In the genomic region with DNA sequence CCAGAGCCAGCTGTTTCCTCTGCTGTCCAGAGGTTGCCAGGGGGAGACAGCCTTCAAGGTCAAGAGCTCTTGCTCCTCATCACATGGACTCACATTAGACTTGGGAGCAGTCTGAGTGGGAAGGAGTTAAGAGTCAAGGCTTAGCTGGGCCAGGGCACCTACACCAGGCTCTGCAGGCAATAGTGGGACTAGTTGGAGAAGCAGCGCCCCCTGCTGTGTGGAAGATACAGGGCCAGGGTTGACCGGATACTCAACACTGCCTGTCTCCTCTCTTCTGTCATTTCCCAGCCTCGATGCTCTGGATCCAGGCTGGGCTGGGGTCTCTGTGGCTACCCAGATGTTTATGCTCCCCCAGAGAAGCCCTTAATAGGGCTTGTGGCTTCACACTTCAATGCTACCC, we compare ENCODE assay signal across 8 mouse cellular contexts. TPM values are rescaled to one million over a fixed set of nuclear protein-coding genes. Genes with fewer than 3 reads are reported as not detected.
A peak's percentile ranks its signal among the peaks of the same experiment; 100 is the strongest.
DNase-seq lines count a peak whose midpoint lies in the region; ATAC-seq and TF ChIP-seq lines count a peak whose summit lies in the region.

No protein-coding gene starts in this region.

- no peak overlapping the region for H3K9ac ChIP-seq in midbrain, embryonic 14.5 days (replicated peaks; ENCODE audit: low read length)
- H3K9ac ChIP-seq in midbrain, embryonic 11.5 days (ENCODE audit: low read length): no peak overlapping the region
- H3K9ac ChIP-seq in lung, embryonic 14.5 days: no peak overlapping the region

- DNase-seq in adrenal gland, adult (ENCODE audit: inconsistent age in 2 of 2, low spot score in 1 of 2): peak; percentile 43 to 78
- DNase-seq in adrenal gland, adult 8-10 months: no peak
- DNase-seq in midbrain, embryonic 14.5 days: peak; percentile 29
- DNase-seq in midbrain, embryonic 11.5 days (ENCODE audit: low spot score, missing footprints): no peak
- peak; percentile 24 for DNase-seq in c-Kit-positive CD71-positive TER-119-negative erythroid progenitor cells, embryonic 14.5 days (ENCODE audit: low read depth)
- peak; percentile 59 for DNase-seq in kidney, postnatal 14 days
- DNase-seq in lung, embryonic 14.5 days: peak; percentile 79
- peak; percentile 77 for DNase-seq in thymus, postnatal 4 days

- H3K4me2 ChIP-seq in midbrain, embryonic 14.5 days (ENCODE audit: low read length): no peak overlapping the region
- no peak overlapping the region for H3K4me2 ChIP-seq in midbrain, embryonic 11.5 days
- H3K4me2 ChIP-seq in lung, embryonic 14.5 days: no peak overlapping the region

- no peak overlapping the region for H3K27ac ChIP-seq in midbrain, embryonic 14.5 days (replicated peaks; ENCODE audit: low read depth, low read length)
- no peak overlapping the region for H3K27ac ChIP-seq in midbrain, embryonic 11.5 days (ENCODE audit: low read depth, low read length)
- H3K27ac ChIP-seq in lung, embryonic 14.5 days (ENCODE audit: low read depth): no peak overlapping the region

- no peak for ATAC-seq in midbrain, embryonic 14.5 days (ENCODE audit: low FRiP score, low TSS enrichment)
- ATAC-seq in midbrain, embryonic 11.5 days (ENCODE audit: low FRiP score): no peak
- no peak for ATAC-seq in lung, embryonic 14.5 days (ENCODE audit: insufficient read depth)

- H3K9me3 ChIP-seq in midbrain, embryonic 14.5 days (ENCODE audit: control insufficient read depth, low read length): no peaks in the 10 kb centered on the region
- no peaks in the 10 kb centered on the region for H3K9me3 ChIP-seq in midbrain, embryonic 11.5 days (ENCODE audit: control insufficient read depth, low read length)
- no peaks in the 10 kb centered on the region for H3K9me3 ChIP-seq in lung, embryonic 14.5 days (ENCODE audit: low read depth, low read length)

- H3K27me3 ChIP-seq in midbrain, embryonic 14.5 days (ENCODE audit: control insufficient read depth, insufficient read depth, low read length): peaks cover 3% of the 10 kb centered on the region; the same call in 1 of the 2 replicates
- peaks cover 8% of the 10 kb centered on the region; the same call in 1 of the 2 replicates for H3K27me3 ChIP-seq in midbrain, embryonic 11.5 days (ENCODE audit: control insufficient read depth, insufficient read depth, low read length)
- no peaks in the 10 kb centered on the region for H3K27me3 ChIP-seq in lung, embryonic 14.5 days (ENCODE audit: insufficient read depth, low read length)

- TF ChIP-seq CTCF in lung, embryonic 14.5 days (IDR thresholded peaks at IDR 0.05; ENCODE audit: low read depth): peak; percentile 72

- H3K36me3 ChIP-seq in midbrain, embryonic 14.5 days (ENCODE audit: control insufficient read depth, insufficient read depth, low read length): 0 out of 2 replicates have a peak, but pooled peaks cover 3% of the 10 kb centered on the region
- no peaks in the 10 kb centered on the region for H3K36me3 ChIP-seq in midbrain, embryonic 11.5 days (ENCODE audit: control insufficient read depth, insufficient read depth, low read length)
- no peaks in the 10 kb centered on the region for H3K36me3 ChIP-seq in lung, embryonic 14.5 days (ENCODE audit: insufficient read depth)

- no peak overlapping the region for H3K4me3 ChIP-seq in midbrain, embryonic 14.5 days (replicated peaks; ENCODE audit: low read depth, low read length)
- H3K4me3 ChIP-seq in midbrain, embryonic 11.5 days (ENCODE audit: low read depth, low read length): no peak overlapping the region
- no peak overlapping the region for H3K4me3 ChIP-seq in lung, embryonic 14.5 days (ENCODE audit: low read depth, low read length)

- 26% methylated on average over 3 of the region's 3 CpGs for WGBS in midbrain, embryonic 14.5 days
- WGBS in midbrain, embryonic 11.5 days: 7% methylated on average over 3 of the region's 3 CpGs
- 6% methylated on average over 3 of the region's 3 CpGs for WGBS in lung, embryonic 14.5 days

- H3K4me1 ChIP-seq in midbrain, embryonic 14.5 days (ENCODE audit: control insufficient read depth, insufficient read depth, low read length): 0 out of 2 replicates have a peak, but pooled peaks cover 3% of the 10 kb centered on the region
- peaks cover 13% of the 10 kb centered on the region for H3K4me1 ChIP-seq in midbrain, embryonic 11.5 days (ENCODE audit: control insufficient read depth, insufficient read depth, low read length)
- H3K4me1 ChIP-seq in lung, embryonic 14.5 days (ENCODE audit: insufficient read depth): peaks cover 27% of the 10 kb centered on the region

RNA-seq across cellular contexts. Expression of a gene that starts 3.6 kb away (rescaled TPM):
- total RNA-seq in adrenal gland, adult 8-10 months (2022): 1 to 10 TPM in 3 of 4 experiments, under 1 TPM in 1; 0.94 to 2.0 (median 1.4) TPM
- 0.49 and 0.75 TPM in 2 replicates for polyA plus RNA-seq in midbrain, embryonic 14.5 days (2014; fragmentation: Nextera tagmentation; extraction: Ambion mirVana)
- 1.4 and 1.7 TPM in 2 replicates for polyA plus RNA-seq in midbrain, embryonic 11.5 days (2014; fragmentation: Nextera tagmentation; extraction: Ambion mirVana)
- polyA plus RNA-seq in lung, embryonic 14.5 days (2014; fragmentation: Nextera tagmentation; extraction: Ambion mirVana): 14.1 TPM in 2 replicates

RNA-seq across cellular contexts. Expression of a gene that starts 40.2 kb away (rescaled TPM):
- total RNA-seq in adrenal gland, adult 8-10 months (2022): 10 to 100 TPM; 10.8 to 19.1 (median 14.1) TPM
- 24.8 and 31.0 TPM in 2 replicates for polyA plus RNA-seq in midbrain, embryonic 14.5 days (2014; fragmentation: Nextera tagmentation; extraction: Ambion mirVana)
- polyA plus RNA-seq in midbrain, embryonic 11.5 days (2014; fragmentation: Nextera tagmentation; extraction: Ambion mirVana): 121 and 128 TPM in 2 replicates
- 113 and 114 TPM in 2 replicates for polyA plus RNA-seq in lung, embryonic 14.5 days (2014; fragmentation: Nextera tagmentation; extraction: Ambion mirVana)

RNA-seq across cellular contexts. Expression of a gene that starts 40.4 kb away (rescaled TPM):
- 100 to 1,000 TPM; 131 to 198 (median 144) TPM for total RNA-seq in adrenal gland, adult 8-10 months (2022)
- polyA plus RNA-seq in midbrain, embryonic 14.5 days (2014; fragmentation: Nextera tagmentation; extraction: Ambion mirVana): 363 and 446 TPM in 2 replicates
- 334 and 352 TPM in 2 replicates for polyA plus RNA-seq in midbrain, embryonic 11.5 days (2014; fragmentation: Nextera tagmentation; extraction: Ambion mirVana)
- polyA plus RNA-seq in lung, embryonic 14.5 days (2014; fragmentation: Nextera tagmentation; extraction: Ambion mirVana): 449 and 486 TPM in 2 replicates

Comparison
In these comparisons a context has a peak if more than half of its experiments do, and no peak if none do; other contexts are left out.
1. DNase-seq: peak in adrenal gland, adult (2 of 2), midbrain, embryonic 14.5 days (single experiment), c-Kit-positive CD71-positive TER-119-negative erythroid progenitor cells, embryonic 14.5 days (single experiment), kidney, postnatal 14 days (single experiment), lung, embryonic 14.5 days (single experiment) and thymus, postnatal 4 days (single experiment); none in adrenal gland, adult 8-10 months (single experiment) and midbrain, embryonic 11.5 days (single experiment).